Mouse (Mus musculus) midbrain, embryonic 15.5 days (tissue): ENCODE measurements around the gene Smc1b. TPM values are rescaled to one million over a fixed set of nuclear protein-coding genes. Genes with fewer than 3 reads are reported as not detected.

Experiments
- ATAC-seq: fragments of 200-750 bp; cut with Nextera tagmentation; replicated peaks from 2 replicates; pipeline ENCODE4 v1.8.0; 2017; ENCODE audit warnings: moderate TSS enrichment
- H3K27ac ChIP-seq: fragments of 300-500 bp; sonication (generic); 2 replicates; pipeline ENCODE4 v1.5.1; 2015; ENCODE audit warnings: mild to moderate bottlenecking, inconsistent platforms
- H3K27me3 ChIP-seq: fragments of 300-500 bp; sonication (generic); replicated peaks from 2 replicates; pipeline ENCODE4 v1.6.1; 2015; ENCODE audit warnings: inconsistent platforms
- H3K36me3 ChIP-seq: fragments of 300-500 bp; sonication (generic); replicated peaks from 2 replicates; pipeline ENCODE4 v1.6.1; 2015; ENCODE audit warnings: inconsistent platforms
- H3K4me1 ChIP-seq: fragments of 300-500 bp; sonication (generic); 2 replicates; pipeline ENCODE4 v1.6.1; 2015; ENCODE audit warnings: inconsistent platforms
- H3K4me2 ChIP-seq: fragments of 300-500 bp; sonication (generic); 2 replicates; pipeline ENCODE4 v1.6.1; 2015; ENCODE audit warnings: inconsistent platforms, mild to moderate bottlenecking, moderate library complexity
- H3K4me3 ChIP-seq: fragments of 300-500 bp; sonication (generic); 2 replicates; pipeline ENCODE4 v1.5.1; 2015; ENCODE audit warnings: mild to moderate bottlenecking, inconsistent platforms
- H3K9ac ChIP-seq: fragments of 300-500 bp; sonication (generic); 2 replicates; pipeline ENCODE4 v1.6.1; 2015; ENCODE audit warnings: mild to moderate bottlenecking, inconsistent platforms
- H3K9me3 ChIP-seq: fragments of 300-500 bp; sonication (generic); 2 replicates; pipeline ENCODE4 v1.6.1; 2016; ENCODE audit warnings: inconsistent platforms
- WGBS: fragments of 180-500 bp; shearing (Covaris S2); methylation state at CpG from one replicate; pipeline ENCODE4 v1.1.7; 2015; ENCODE audit warnings: mixed read lengths; 5-methylcytosine and 5-hydroxymethylcytosine counted together
- polyA plus RNA-seq: library from polyadenylated mRNA; unstranded; fragments of >200 nt; fragmentation: Nextera tagmentation; extraction: Ambion mirVana; gene quantifications from 2 replicates; pipeline ENCODE4 v1.2.1, GENCODE M21; 2015

Gene Smc1b
- polyA plus RNA-seq, result 0.14 TPM in 2 replicates

GRCm38 (mm10) chr15:85131275-85132192, at the start of gene Smc1b, which contains the start of gene Ribc2:
Gene Smc1b (minus strand): TSS chr15:85131964.
Gene Ribc2 (plus strand): TSS chr15:85132078.
- no peaks in the 10 kb centered on the region for H3K27me3 ChIP-seq
- 33% methylated on average over 56 of the region's 58 CpGs for WGBS
- H3K4me2 ChIP-seq, result peak within 1 kb of the TSS; percentile 71
- peak within 1 kb of the TSS; percentile 39 for H3K4me3 ChIP-seq
- no peak within 1 kb of the TSS for H3K27ac ChIP-seq
- ATAC-seq, result peak; percentile 62
- peaks cover 11% of the 10 kb centered on the region for H3K4me1 ChIP-seq
- peak within 1 kb of the TSS; percentile 33; the same call in 1 of the 2 replicates for H3K9ac ChIP-seq
- no peaks in the 10 kb centered on the region for H3K9me3 ChIP-seq
- H3K36me3 ChIP-seq, result no peaks in the 10 kb centered on the region

- H3K27ac ChIP-seq, result no peak overlapping the region
- H3K27me3 ChIP-seq, result no peaks in the 10 kb centered on the region
- H3K4me1 ChIP-seq, result 0 out of 2 replicates have a peak, but pooled peaks cover 3% of the 10 kb centered on the region
- ATAC-seq, result no peak
- no peak overlapping the region for H3K4me3 ChIP-seq
- H3K9ac ChIP-seq, result no peak overlapping the region
- H3K9me3 ChIP-seq, result no peaks in the 10 kb centered on the region
- no peak overlapping the region for H3K4me2 ChIP-seq
- no peaks in the 10 kb centered on the region for H3K36me3 ChIP-seq
These were observed 48.6 kb upstream of the Smc1b start for GRCm38 (mm10) chr15:85180368-85180767.

- no peak for ATAC-seq
- Histone ChIP-seq H3K9ac (no peak overlapping the region), H3K4me2 (no peak overlapping the region), H3K4me3 (no peak overlapping the region), H3K27ac (no peak overlapping the region), H3K9me3 (no peaks in the 10 kb centered on the region), H3K27me3 (no peaks in the 10 kb centered on the region), H3K36me3 (no peaks in the 10 kb centered on the region), H3K4me1 (0 out of 2 replicates have a peak, but pooled peaks cover 3% of the 10 kb centered on the region)
- 63% methylated on average over 7 of the region's 7 CpGs for WGBS
These were observed 47.9 kb upstream of the Smc1b start for GRCm38 (mm10) chr15:85179528-85180180.

GRCm38 (mm10) chr15:85178172-85178571, 46.4 kb upstream of the Smc1b start:
- H3K27me3 ChIP-seq, result no peaks in the 10 kb centered on the region
- 75% methylated on average over 6 of the region's 6 CpGs for WGBS
- H3K36me3 ChIP-seq, result no peaks in the 10 kb centered on the region
- no peaks in the 10 kb centered on the region for H3K9me3 ChIP-seq
- H3K27ac ChIP-seq, result no peak overlapping the region
- H3K9ac ChIP-seq, result no peak overlapping the region
- H3K4me1 ChIP-seq, result 0 out of 2 replicates have a peak, but pooled peaks cover 3% of the 10 kb centered on the region
- H3K4me2 ChIP-seq, result no peak overlapping the region
- no peak for ATAC-seq
- no peak overlapping the region for H3K4me3 ChIP-seq

GRCm38 (mm10) chr15:85177576-85177975, 45.8 kb upstream of the Smc1b start:
- H3K4me2 ChIP-seq, result no peak overlapping the region
- no peak for ATAC-seq
- H3K27ac ChIP-seq, result no peak overlapping the region
- no peak overlapping the region for H3K4me3 ChIP-seq
- no peaks in the 10 kb centered on the region for H3K36me3 ChIP-seq
- 76% methylated on average over 8 of the region's 8 CpGs for WGBS
- 0 out of 2 replicates have a peak, but pooled peaks cover 3% of the 10 kb centered on the region for H3K4me1 ChIP-seq
- H3K9me3 ChIP-seq, result no peaks in the 10 kb centered on the region
- no peak overlapping the region for H3K9ac ChIP-seq
- H3K27me3 ChIP-seq, result no peaks in the 10 kb centered on the region

- H3K4me3 ChIP-seq, result no peak overlapping the region
- H3K9me3 ChIP-seq, result no peaks in the 10 kb centered on the region
- ATAC-seq, result no peak
- WGBS, result 82% methylated on average over 10 of the region's 10 CpGs
- no peak overlapping the region for H3K27ac ChIP-seq
- no peak overlapping the region for H3K9ac ChIP-seq
- no peaks in the 10 kb centered on the region for H3K4me1 ChIP-seq
- no peak overlapping the region for H3K4me2 ChIP-seq
- no peaks in the 10 kb centered on the region for H3K27me3 ChIP-seq
- H3K36me3 ChIP-seq, result no peaks in the 10 kb centered on the region
These were observed 42.3 kb upstream of the Smc1b start for GRCm38 (mm10) chr15:85174060-85174459.

- 84% methylated on average over 8 of the region's 8 CpGs for WGBS
These were observed 41.7 kb upstream of the Smc1b start for GRCm38 (mm10) chr15:85173425-85173824.

GRCm38 (mm10) chr15:85172054-85172453, 40.3 kb upstream of the Smc1b start:
- no peak overlapping the region for H3K4me3 ChIP-seq
- no peaks in the 10 kb centered on the region for H3K36me3 ChIP-seq
- H3K27me3 ChIP-seq, result 0 out of 2 replicates have a peak, but pooled peaks cover 3% of the 10 kb centered on the region
- no peaks in the 10 kb centered on the region for H3K9me3 ChIP-seq
- 88% methylated on average over 2 of the region's 2 CpGs for WGBS
- peaks cover 4% of the 10 kb centered on the region for H3K4me1 ChIP-seq
- no peak overlapping the region for H3K27ac ChIP-seq
- no peak for ATAC-seq
- H3K9ac ChIP-seq, result no peak overlapping the region
- H3K4me2 ChIP-seq, result no peak overlapping the region

More at GRCm38 (mm10) chr15:85173425-85173824, 41.7 kb upstream of the Smc1b start:
- no peak for ATAC-seq
- no peaks in the 10 kb centered on the region for H3K36me3 ChIP-seq
- H3K4me1 ChIP-seq, result no peaks in the 10 kb centered on the region
- no peak overlapping the region for H3K9ac ChIP-seq
- no peaks in the 10 kb centered on the region for H3K9me3 ChIP-seq
- no peak overlapping the region for H3K4me2 ChIP-seq
- no peak overlapping the region for H3K27ac ChIP-seq
- no peaks in the 10 kb centered on the region for H3K27me3 ChIP-seq
- H3K4me3 ChIP-seq, result no peak overlapping the region

- no peaks in the 10 kb centered on the region for H3K36me3 ChIP-seq
- 56% methylated on average over 12 of the region's 12 CpGs for WGBS
- H3K4me2 ChIP-seq, result 0 out of 2 replicates have a peak overlapping the region, but pooled peaks have one; percentile 9
- 0 out of 2 replicates have a peak, but pooled peaks cover 3% of the 10 kb centered on the region for H3K27me3 ChIP-seq
- H3K4me1 ChIP-seq, result peaks cover 14% of the 10 kb centered on the region
- no peak for ATAC-seq
- H3K9me3 ChIP-seq, result no peaks in the 10 kb centered on the region
- H3K4me3 ChIP-seq, result no peak overlapping the region
- H3K9ac ChIP-seq, result no peak overlapping the region
- peak overlapping the region; percentile 63; the same call in 1 of the 2 replicates for H3K27ac ChIP-seq
These were observed 35.4 kb upstream of the Smc1b start for GRCm38 (mm10) chr15:85167086-85167679.

GRCm38 (mm10) chr15:85166433-85166933, 34.7 kb upstream of the Smc1b start:
- H3K9ac ChIP-seq, result 0 out of 2 replicates have a peak overlapping the region, but pooled peaks have one; percentile 2
- H3K27me3 ChIP-seq, result 0 out of 2 replicates have a peak, but pooled peaks cover 3% of the 10 kb centered on the region
- H3K27ac ChIP-seq, result peak overlapping the region; percentile 63
- no peak overlapping the region for H3K4me3 ChIP-seq
- H3K9me3 ChIP-seq, result no peaks in the 10 kb centered on the region
- H3K4me1 ChIP-seq, result peaks cover 14% of the 10 kb centered on the region
- peak; percentile 71 for ATAC-seq
- 10% methylated on average over 11 of the region's 11 CpGs for WGBS
- no peaks in the 10 kb centered on the region for H3K36me3 ChIP-seq
- H3K4me2 ChIP-seq, result peak overlapping the region; percentile 9; the same call in 1 of the 2 replicates

GRCm38 (mm10) chr15:85162693-85163663, 31.2 kb upstream of the Smc1b start:
- 77% methylated on average over 21 of the region's 21 CpGs for WGBS

More at GRCm38 (mm10) chr15:85162693-85163663, 31.2 kb upstream of the Smc1b start:
- no peak for ATAC-seq
- Histone ChIP-seq H3K4me2 (no peak overlapping the region), H3K36me3 (no peaks in the 10 kb centered on the region), H3K4me3 (no peak overlapping the region), H3K27ac (no peak overlapping the region), H3K9me3 (no peaks in the 10 kb centered on the region), H3K9ac (no peak overlapping the region), H3K27me3 (no peaks in the 10 kb centered on the region), H3K4me1 (peaks cover 14% of the 10 kb centered on the region)
